Mouse (Mus musculus): ENCODE measurements around the gene Guf1. TPM values are rescaled to one million over a fixed set of nuclear protein-coding genes. Genes with fewer than 3 reads are reported as not detected.

Gene Guf1
- polyA plus RNA-seq (2015; fragmentation: Nextera tagmentation; extraction: Ambion mirVana): 46.5 and 47.7 TPM in 2 replicates

GRCm38 (mm10) chr5:69556628-69557403 is at the start of gene Guf1:
Gene Guf1, plus strand, starts transcription at chr5:69556923.
- WGBS: under 1% methylated on average over 60 of the region's 72 CpGs
- peak within 1 kb of the TSS; percentile 56 for H3K4me2 ChIP-seq (ENCODE audit: low read length)
- peak within 1 kb of the TSS; percentile 99 for H3K9ac ChIP-seq (ENCODE audit: low read depth, low read length)
- H3K4me1 ChIP-seq (ENCODE audit: control insufficient read depth, insufficient read depth, low read depth, low read length): peaks cover 5% of the 10 kb centered on the region
- peak; percentile 96 for ATAC-seq
- no peaks in the 10 kb centered on the region for H3K9me3 ChIP-seq (ENCODE audit: control insufficient read depth, low read length)
- H3K27me3 ChIP-seq (replicated peaks; ENCODE audit: control insufficient read depth, insufficient read depth, low read length): no peaks in the 10 kb centered on the region
- H3K4me3 ChIP-seq (ENCODE audit: low read length): peak within 1 kb of the TSS; percentile 95
- peak within 1 kb of the TSS; percentile 96 for H3K27ac ChIP-seq (ENCODE audit: low read depth, low read length)
- H3K36me3 ChIP-seq (ENCODE audit: control insufficient read depth, insufficient read depth, low read length): peaks cover 5% of the 10 kb centered on the region; the same call in 1 of the 2 replicates

GRCm38 (mm10) chr5:69507045-69507444 is 49.7 kb upstream of the Guf1 start:
- H3K4me3 ChIP-seq (ENCODE audit: low read length): no peak overlapping the region
- H3K4me2 ChIP-seq (ENCODE audit: low read length): no peak overlapping the region
- no peaks in the 10 kb centered on the region for H3K36me3 ChIP-seq (ENCODE audit: control insufficient read depth, insufficient read depth, low read length)
- no peak overlapping the region for H3K27ac ChIP-seq (ENCODE audit: low read depth, low read length)
- WGBS: 87% methylated on average over 3 of the region's 3 CpGs
- H3K9ac ChIP-seq (ENCODE audit: low read depth, low read length): no peak overlapping the region
- no peaks in the 10 kb centered on the region for H3K4me1 ChIP-seq (ENCODE audit: control insufficient read depth, insufficient read depth, low read depth, low read length)
- no peaks in the 10 kb centered on the region for H3K27me3 ChIP-seq (replicated peaks; ENCODE audit: control insufficient read depth, insufficient read depth, low read length)
- no peak for ATAC-seq
- H3K9me3 ChIP-seq (ENCODE audit: control insufficient read depth, low read length): no peaks in the 10 kb centered on the region

GRCm38 (mm10) chr5:69511631-69512030 is 45.1 kb upstream of the Guf1 start:
- Histone ChIP-seq H3K4me1 (ENCODE audit: control insufficient read depth, insufficient read depth, low read depth, low read length) (no peaks in the 10 kb centered on the region), H3K4me2 (ENCODE audit: low read length) (no peak overlapping the region), H3K9ac (ENCODE audit: low read depth, low read length) (no peak overlapping the region), H3K9me3 (ENCODE audit: control insufficient read depth, low read length) (no peaks in the 10 kb centered on the region), H3K27me3 (replicated peaks; ENCODE audit: control insufficient read depth, insufficient read depth, low read length) (no peaks in the 10 kb centered on the region), H3K36me3 (ENCODE audit: control insufficient read depth, insufficient read depth, low read length) (no peaks in the 10 kb centered on the region), H3K4me3 (ENCODE audit: low read length) (no peak overlapping the region), H3K27ac (ENCODE audit: low read depth, low read length) (no peak overlapping the region)
- no peak for ATAC-seq
- 50% methylated on average over 3 of the region's 3 CpGs for WGBS

GRCm38 (mm10) chr5:69512203-69512602 is 44.5 kb upstream of the Guf1 start:
- no peak overlapping the region for H3K27ac ChIP-seq (ENCODE audit: low read depth, low read length)
- no peaks in the 10 kb centered on the region for H3K4me1 ChIP-seq (ENCODE audit: control insufficient read depth, insufficient read depth, low read depth, low read length)
- 66% methylated on average over 4 of the region's 4 CpGs for WGBS

GRCm38 (mm10) chr5:69520661-69521278 is 36.0 kb upstream of the Guf1 start:
- Histone ChIP-seq H3K4me3 (ENCODE audit: low read length) (no peak overlapping the region), H3K4me2 (ENCODE audit: low read length) (no peak overlapping the region), H3K27ac (ENCODE audit: low read depth, low read length) (no peak overlapping the region), H3K9me3 (ENCODE audit: control insufficient read depth, low read length) (no peaks in the 10 kb centered on the region), H3K36me3 (ENCODE audit: control insufficient read depth, insufficient read depth, low read length) (no peaks in the 10 kb centered on the region), H3K4me1 (ENCODE audit: control insufficient read depth, insufficient read depth, low read depth, low read length) (no peaks in the 10 kb centered on the region), H3K27me3 (replicated peaks; ENCODE audit: control insufficient read depth, insufficient read depth, low read length) (no peaks in the 10 kb centered on the region), H3K9ac (ENCODE audit: low read depth, low read length) (no peak overlapping the region)
- 35% methylated on average over 7 of the region's 7 CpGs for WGBS
- ATAC-seq: 0 out of 2 replicates have a peak, but pooled peaks have one; percentile 42

More at GRCm38 (mm10) chr5:69512203-69512602, 44.5 kb upstream of the Guf1 start:
- no peaks in the 10 kb centered on the region for H3K27me3 ChIP-seq (replicated peaks; ENCODE audit: control insufficient read depth, insufficient read depth, low read length)
- no peak overlapping the region for H3K9ac ChIP-seq (ENCODE audit: low read depth, low read length)
- ATAC-seq: no peak
- no peak overlapping the region for H3K4me2 ChIP-seq (ENCODE audit: low read length)
- H3K4me3 ChIP-seq (ENCODE audit: low read length): no peak overlapping the region
- H3K9me3 ChIP-seq (ENCODE audit: control insufficient read depth, low read length): no peaks in the 10 kb centered on the region
- no peaks in the 10 kb centered on the region for H3K36me3 ChIP-seq (ENCODE audit: control insufficient read depth, insufficient read depth, low read length)

GRCm38 (mm10) chr5:69522064-69522463 is 34.7 kb upstream of the Guf1 start:
- no peak overlapping the region for H3K4me3 ChIP-seq (ENCODE audit: low read length)
- WGBS: 80% methylated on average over 5 of the region's 5 CpGs
- no peak overlapping the region for H3K4me2 ChIP-seq (ENCODE audit: low read length)
- ATAC-seq: no peak
- H3K27me3 ChIP-seq (replicated peaks; ENCODE audit: control insufficient read depth, insufficient read depth, low read length): no peaks in the 10 kb centered on the region
- H3K36me3 ChIP-seq (ENCODE audit: control insufficient read depth, insufficient read depth, low read length): no peaks in the 10 kb centered on the region
- no peak overlapping the region for H3K9ac ChIP-seq (ENCODE audit: low read depth, low read length)
- no peak overlapping the region for H3K27ac ChIP-seq (ENCODE audit: low read depth, low read length)
- no peaks in the 10 kb centered on the region for H3K4me1 ChIP-seq (ENCODE audit: control insufficient read depth, insufficient read depth, low read depth, low read length)
- no peaks in the 10 kb centered on the region for H3K9me3 ChIP-seq (ENCODE audit: control insufficient read depth, low read length)

GRCm38 (mm10) chr5:69523944-69524343 is 32.8 kb upstream of the Guf1 start:
- Histone ChIP-seq H3K9ac (ENCODE audit: low read depth, low read length) (no peak overlapping the region), H3K9me3 (ENCODE audit: control insufficient read depth, low read length) (no peaks in the 10 kb centered on the region), H3K27me3 (replicated peaks; ENCODE audit: control insufficient read depth, insufficient read depth, low read length) (no peaks in the 10 kb centered on the region), H3K4me1 (ENCODE audit: control insufficient read depth, insufficient read depth, low read depth, low read length) (no peaks in the 10 kb centered on the region), H3K27ac (ENCODE audit: low read depth, low read length) (no peak overlapping the region), H3K36me3 (ENCODE audit: control insufficient read depth, insufficient read depth, low read length) (no peaks in the 10 kb centered on the region), H3K4me3 (ENCODE audit: low read length) (no peak overlapping the region), H3K4me2 (ENCODE audit: low read length) (no peak overlapping the region)
- ATAC-seq: no peak

GRCm38 (mm10) chr5:69541680-69542079 is 15.0 kb upstream of the Guf1 start:
- Histone ChIP-seq H3K4me3 (ENCODE audit: low read length) (no peak overlapping the region), H3K27me3 (replicated peaks; ENCODE audit: control insufficient read depth, insufficient read depth, low read length) (no peaks in the 10 kb centered on the region), H3K9ac (ENCODE audit: low read depth, low read length) (no peak overlapping the region), H3K9me3 (ENCODE audit: control insufficient read depth, low read length) (no peaks in the 10 kb centered on the region), H3K4me1 (ENCODE audit: control insufficient read depth, insufficient read depth, low read depth, low read length) (no peaks in the 10 kb centered on the region), H3K27ac (ENCODE audit: low read depth, low read length) (no peak overlapping the region), H3K4me2 (ENCODE audit: low read length) (no peak overlapping the region), H3K36me3 (ENCODE audit: control insufficient read depth, insufficient read depth, low read length) (no peaks in the 10 kb centered on the region)
- WGBS: 85% methylated on average over 1 of the region's 1 CpGs
- ATAC-seq: no peak

- H3K9ac ChIP-seq (ENCODE audit: low read depth, low read length): no peak within 1 kb of the TSS
- H3K27me3 ChIP-seq (replicated peaks; ENCODE audit: control insufficient read depth, insufficient read depth, low read length): no peaks in the 10 kb centered on the region
- no peak within 1 kb of the TSS for H3K27ac ChIP-seq (ENCODE audit: low read depth, low read length)
- no peak within 1 kb of the TSS for H3K4me2 ChIP-seq (ENCODE audit: low read length)
- no peaks in the 10 kb centered on the region for H3K9me3 ChIP-seq (ENCODE audit: control insufficient read depth, low read length)
- H3K36me3 ChIP-seq (ENCODE audit: control insufficient read depth, insufficient read depth, low read length): no peaks in the 10 kb centered on the region
- H3K4me3 ChIP-seq (ENCODE audit: low read length): no peak within 1 kb of the TSS
- H3K4me1 ChIP-seq (ENCODE audit: control insufficient read depth, insufficient read depth, low read depth, low read length): no peaks in the 10 kb centered on the region
- WGBS: 68% methylated on average over 4 of the region's 4 CpGs
- no peak for ATAC-seq
Measured at GRCm38 (mm10) chr5:69542489-69542888, 14.2 kb upstream of the Guf1 start, which contains the start of gene Yipf7. Gene Yipf7, minus strand, starts transcription at chr5:69542648.

Data from hindbrain, embryonic 16.5 days (tissue).